Mouse (Mus musculus) E14TG2a.4 (cell line): ENCODE results near the gene Senp7.

ENCODE experiments used
- CTCF ChIP-seq: conservative IDR thresholded peaks from 2 replicates; pipeline ENCODE4 v1.5.1; 2014; ENCODE audit warnings: low read length
- NANOG ChIP-seq: IDR thresholded peaks from 2 replicates; pipeline ENCODE4 v1.6.1; 2014; ENCODE audit warnings: borderline replicate concordance, low read length, mixed read lengths
- POU5F1 ChIP-seq: IDR thresholded peaks from 2 replicates; pipeline ENCODE4 v1.6.1; 2014; ENCODE audit warnings: low read length, borderline replicate concordance

- TF ChIP-seq CTCF (no peak), NANOG (no peak), POU5F1 (no peak)
Observed at GRCm38 (mm10) chr16:56229455-56229854, 181.3 kb downstream of the Senp7 start.
